Mouse (Mus musculus) MEL (cell line): ENCODE data around the gene Syt2. TPM values are rescaled to one million over a fixed set of nuclear protein-coding genes. Genes with fewer than 3 reads are reported as not detected.

ENCODE experiments used
- DNase-seq: peaks from one replicate; pipeline ENCODE4 v3.0.0; 2011; ENCODE audit warnings: low read depth, low spot score
- H3K27ac ChIP-seq: 2 replicates; pipeline ENCODE4 v1.5.1; 2012; ENCODE audit warnings: low read depth, mild to moderate bottlenecking, control low read depth, low read length, moderate library complexity; ENCODE audit not compliant: control insufficient read depth
- H3K27me3 ChIP-seq, 2 experiments: fragments of 150-350 bp in 1 of 2; sonication (generic) in 1 of 2; 2 replicates each; pipeline ENCODE4 v1.6.1; 2012; ENCODE audit warnings: low read length in 2 of 2, mild to moderate bottlenecking in 2 of 2, improper control_type of control experiment in 1 of 2, moderate library complexity in 1 of 2; ENCODE audit not compliant: insufficient read depth in 2 of 2, control insufficient read depth in 1 of 2
- H3K36me3 ChIP-seq, 2 experiments: 2 replicates each; pipeline ENCODE4 v1.6.1; 2012 to 2014; ENCODE audit warnings: low read length in 2 of 2, improper control_type of control experiment in 1 of 2, inconsistent platforms in 1 of 2, mild to moderate bottlenecking in 1 of 2; ENCODE audit not compliant: insufficient read depth in 2 of 2, control insufficient read depth in 1 of 2
- H3K4me1 ChIP-seq, 2 experiments: fragments of 150-350 bp in 1 of 2; sonication (generic) in 1 of 2; 2 replicates each; pipeline ENCODE4 v1.6.1; 2012; ENCODE audit warnings: low read length in 2 of 2, improper control_type of control experiment in 1 of 2, mild to moderate bottlenecking in 1 of 2; ENCODE audit not compliant: insufficient read depth in 2 of 2, control insufficient read depth in 1 of 2
- H3K4me3 ChIP-seq, 2 experiments: fragments of 150-350 bp in 1 of 2; sonication (generic) in 1 of 2; 2 replicates each; pipeline ENCODE4 v1.5.1; 2012; ENCODE audit warnings: low read depth in 2 of 2, low read length in 2 of 2, mild to moderate bottlenecking in 2 of 2, moderate library complexity in 2 of 2, control low read depth in 1 of 2, improper control_type of control experiment in 1 of 2; ENCODE audit not compliant: control insufficient read depth in 1 of 2, insufficient read depth in 1 of 2
- H3K79me2 ChIP-seq: 2 replicates; pipeline ENCODE4 v1.6.1; 2012; ENCODE audit warnings: mild to moderate bottlenecking, low read length, moderate library complexity; ENCODE audit not compliant: control insufficient read depth, poor library complexity, insufficient read depth
- H3K9ac ChIP-seq: 2 replicates; pipeline ENCODE4 v1.6.1; 2012; ENCODE audit warnings: low read depth, mild to moderate bottlenecking, control low read depth, low read length, moderate library complexity; ENCODE audit not compliant: control insufficient read depth, poor library complexity, severe bottlenecking
- H3K9me3 ChIP-seq: fragments of 150-350 bp; sonication (generic); replicated peaks from 2 replicates; pipeline ENCODE4 v1.6.1; 2012; ENCODE audit warnings: mild to moderate bottlenecking, low read length, improper control_type of control experiment, moderate library complexity; ENCODE audit not compliant: insufficient read depth
- CHD2 ChIP-seq: IDR thresholded peaks from 2 replicates; pipeline ENCODE4 v1.6.1; 2011; ENCODE audit warnings: low read length, improper control_type of control experiment
- CTCF ChIP-seq, 3 experiments: IDR thresholded peaks in 2 of 3; conservative IDR thresholded peaks in 1 of 3; 2 replicates each; pipeline ENCODE4 v1.5.1; 2011 to 2012; ENCODE audit warnings: low read length in 3 of 3, low read depth in 2 of 3, mild to moderate bottlenecking in 2 of 3, improper control_type of control experiment in 1 of 3, inconsistent platforms in 1 of 3, mixed read lengths in 1 of 3, moderate library complexity in 1 of 3; ENCODE audit not compliant: control insufficient read depth in 1 of 3, insufficient read depth in 1 of 3, poor library complexity in 1 of 3, severe bottlenecking in 1 of 3
- E2F4 ChIP-seq: IDR thresholded peaks from 2 replicates; pipeline ENCODE4 v1.6.1; 2011; ENCODE audit warnings: low read depth, low read length, improper control_type of control experiment, borderline replicate concordance
- ELF1 ChIP-seq: IDR thresholded peaks from 2 replicates; pipeline ENCODE4 v1.6.1; 2014; ENCODE audit warnings: low read depth, mild to moderate bottlenecking, inconsistent platforms, low read length, improper control_type of control experiment, moderate library complexity
- EP300 ChIP-seq, 2 experiments: IDR thresholded peaks; 2 replicates each; pipeline ENCODE4 v1.6.1; 2011; ENCODE audit warnings: improper control_type of control experiment in 2 of 2, low read length in 2 of 2, low read depth in 1 of 2, mild to moderate bottlenecking in 1 of 2
- GABPA ChIP-seq: IDR thresholded peaks from 2 replicates; pipeline ENCODE4 v1.6.1; 2012; ENCODE audit warnings: low read depth, mild to moderate bottlenecking, inconsistent platforms, low read length, improper control_type of control experiment, moderate library complexity
- JUND ChIP-seq: IDR thresholded peaks from 2 replicates; pipeline ENCODE4 v1.6.1; 2011; ENCODE audit warnings: low read depth, mild to moderate bottlenecking, improper control_type of control experiment, low read length
- MAFK ChIP-seq: IDR thresholded peaks from 2 replicates; pipeline ENCODE4 v1.6.1; 2011; ENCODE audit warnings: low read depth, mild to moderate bottlenecking, low read length, improper control_type of control experiment, borderline replicate concordance
- MEF2A ChIP-seq: IDR thresholded peaks from 2 replicates; pipeline ENCODE4 v1.6.1; 2014; ENCODE audit warnings: low read depth, mild to moderate bottlenecking, inconsistent platforms, low read length, improper control_type of control experiment; ENCODE audit not compliant: poor library complexity, insufficient replicate concordance, severe bottlenecking; ENCODE audit errors: extremely low read depth
- MYB ChIP-seq: IDR thresholded peaks from 2 replicates; pipeline ENCODE4 v1.6.1; 2011; ENCODE audit warnings: mild to moderate bottlenecking, low read depth, low read length, improper control_type of control experiment
- MYC ChIP-seq: IDR thresholded peaks from 2 replicates; pipeline ENCODE4 v1.6.1; 2011; ENCODE audit warnings: low read depth, mild to moderate bottlenecking, low read length, improper control_type of control experiment, moderate library complexity
- NELFE ChIP-seq: IDR thresholded peaks from 2 replicates; pipeline ENCODE4 v1.6.1; 2011; ENCODE audit warnings: low read depth, low read length, improper control_type of control experiment
- NRF1 ChIP-seq: IDR thresholded peaks from 2 replicates; pipeline ENCODE4 v1.6.1; 2014; ENCODE audit warnings: low read depth, mild to moderate bottlenecking, inconsistent platforms, low read length, improper control_type of control experiment, moderate library complexity; ENCODE audit not compliant: poor library complexity, insufficient read depth, severe bottlenecking
- POLR2A ChIP-seq, 2 experiments: IDR thresholded peaks; 2 replicates each; pipeline ENCODE4 v1.6.1; 2011 to 2012; ENCODE audit warnings: low read length in 2 of 2, mild to moderate bottlenecking in 2 of 2, control low read depth in 1 of 2, improper control_type of control experiment in 1 of 2, low read depth in 1 of 2, moderate library complexity in 1 of 2; ENCODE audit not compliant: control insufficient read depth in 1 of 2, insufficient read depth in 1 of 2, poor library complexity in 1 of 2
- POLR2AphosphoS2 ChIP-seq: IDR thresholded peaks from 2 replicates; pipeline ENCODE4 v1.6.1; 2011; ENCODE audit warnings: low read length, improper control_type of control experiment
- RAD21 ChIP-seq: IDR thresholded peaks from 2 replicates; pipeline ENCODE4 v1.6.1; 2011; ENCODE audit warnings: mild to moderate bottlenecking, low read depth, low read length, improper control_type of control experiment
- SMC3 ChIP-seq: IDR thresholded peaks from 2 replicates; pipeline ENCODE4 v1.6.1; 2011; ENCODE audit warnings: low read depth, low read length, improper control_type of control experiment
- TBP ChIP-seq: IDR thresholded peaks from 2 replicates; pipeline ENCODE4 v1.8.0; 2011; ENCODE audit warnings: low read depth, low read length, improper control_type of control experiment
- TCF12 ChIP-seq: IDR thresholded peaks from 2 replicates; pipeline ENCODE4 v1.6.1; 2014; ENCODE audit warnings: low read depth, mild to moderate bottlenecking, inconsistent platforms, low read length, improper control_type of control experiment, moderate library complexity
- UBTF ChIP-seq: IDR thresholded peaks from 2 replicates; pipeline ENCODE4 v1.6.1; 2012; ENCODE audit warnings: low read depth, mild to moderate bottlenecking, inconsistent platforms, low read length, improper control_type of control experiment, moderate library complexity, borderline replicate concordance; ENCODE audit not compliant: insufficient read depth
- USF1 ChIP-seq: IDR thresholded peaks from 2 replicates; pipeline ENCODE4 v1.6.1; 2014; ENCODE audit warnings: low read depth, mild to moderate bottlenecking, inconsistent platforms, low read length, improper control_type of control experiment, moderate library complexity
- USF2 ChIP-seq, 2 experiments: IDR thresholded peaks; 2 replicates each; pipeline ENCODE4 v1.6.1; 2011 to 2012; ENCODE audit warnings: improper control_type of control experiment in 2 of 2, low read length in 2 of 2, borderline replicate concordance in 1 of 2, inconsistent platforms in 1 of 2, low read depth in 1 of 2, mild to moderate bottlenecking in 1 of 2; ENCODE audit not compliant: insufficient read depth in 1 of 2
- ZC3H11A ChIP-seq: IDR thresholded peaks from 2 replicates; pipeline ENCODE4 v1.6.1; 2012; ENCODE audit warnings: low read depth, mild to moderate bottlenecking, inconsistent platforms, low read length, improper control_type of control experiment
- ZKSCAN1 ChIP-seq: IDR thresholded peaks from 2 replicates; pipeline ENCODE4 v1.6.1; 2012; ENCODE audit warnings: low read depth, mild to moderate bottlenecking, inconsistent platforms, low read length, improper control_type of control experiment, moderate library complexity
- ZMIZ1 ChIP-seq: IDR thresholded peaks from 2 replicates; pipeline ENCODE4 v1.6.1; 2012; ENCODE audit warnings: low read depth, mild to moderate bottlenecking, inconsistent platforms, low read length, improper control_type of control experiment, moderate library complexity
- ZNF384 ChIP-seq: IDR thresholded peaks from 2 replicates; pipeline ENCODE4 v1.6.1; 2012; ENCODE audit warnings: low read depth, mild to moderate bottlenecking, inconsistent platforms, low read length, improper control_type of control experiment
- polyA plus RNA-seq, 2 experiments: library from polyadenylated mRNA; stranded (reverse) in 1 of 2; unstranded in 1 of 2; fragments of >175 nt in 1 of 2; fragments of >200 nt in 1 of 2; gene quantifications; 2 replicates each; pipeline versions ENCODE4 v1.2.1 to v1.2.4; 2012; ENCODE audit warnings: low replicate concordance in 2 of 2, low read depth in 1 of 2; ENCODE audit not compliant: insufficient read length in 2 of 2, insufficient read depth in 1 of 2, missing spikeins in 1 of 2
- total RNA-seq: library from RNA; depleted of rRNA; stranded (reverse); fragments of 300-350 nt; gene quantifications from 2 replicates; pipeline ENCODE4 v1.2.3, GENCODE M21; 2012

The Syt2 gene
- total and polyA plus RNA-seq, 3 experiments: 0.31 TPM; not detected in 2

DNA sequence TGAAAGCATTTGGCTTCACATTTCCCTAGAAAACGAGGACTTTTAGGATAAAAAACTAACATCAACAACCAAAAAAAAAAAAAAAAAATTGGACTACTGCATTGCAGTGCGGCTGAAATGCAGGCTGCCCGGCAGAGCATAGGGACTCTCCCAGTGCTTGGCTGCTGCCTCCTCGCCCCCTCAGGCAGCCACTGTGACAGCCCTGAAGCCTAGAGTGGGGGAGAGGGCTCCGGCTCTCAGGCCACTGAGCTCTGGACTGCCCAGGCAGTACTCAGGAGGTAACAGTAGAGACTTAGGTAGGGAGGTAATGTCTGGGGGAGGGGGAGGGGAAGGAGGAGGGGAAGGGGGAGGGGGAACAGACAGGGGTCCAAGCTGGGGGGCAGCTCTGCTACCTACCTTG is 54.2 kb downstream of the Syt2 start:
- no peak overlapping the region for H3K4me3 ChIP-seq

DNA sequence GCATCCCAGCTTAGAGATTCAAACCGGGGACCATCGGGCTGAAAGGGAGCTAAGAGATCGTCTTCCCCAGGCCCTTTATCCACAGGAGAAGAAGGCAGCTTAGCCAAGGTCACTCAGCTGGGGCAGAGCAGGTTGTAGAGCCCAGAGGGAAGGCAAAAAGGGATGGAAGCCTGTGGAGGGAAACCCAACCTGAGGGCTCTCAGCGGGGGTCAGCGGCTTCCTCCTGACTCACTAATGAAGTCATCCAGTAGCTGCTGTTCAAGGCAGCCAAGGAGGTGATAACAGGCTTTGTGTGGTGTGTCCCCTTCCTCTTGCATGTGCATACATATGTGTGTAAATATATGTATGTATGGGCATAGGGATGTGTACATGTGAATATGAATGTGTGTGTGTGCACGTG is 54.7 kb downstream of the Syt2 start:
- H3K4me3 ChIP-seq: no peak overlapping the region
- peaks cover 2 to 10% of the 10 kb centered on the region in 2 experiments for H3K27me3 ChIP-seq
- no peak overlapping the region for H3K27ac ChIP-seq
- DNase-seq: peak; percentile 15
- H3K4me1 ChIP-seq: no peaks in the 10 kb centered on the region
- no peaks in the 10 kb centered on the region for H3K36me3 ChIP-seq
- H3K9ac ChIP-seq: no peak overlapping the region
- H3K9me3 ChIP-seq: no peaks in the 10 kb centered on the region
- H3K79me2 ChIP-seq: no peaks in the 10 kb centered on the region
- no peak for TF ChIP-seq CTCF (IDR thresholded peaks at IDR 0.05 in 2 of 3, conservative IDR thresholded peaks at IDR 0.05 in 1 of 3; ENCODE audit: control insufficient read depth in 1 of 3, insufficient read depth in 1 of 3, low read depth in 2 of 3, low read length in 3 of 3, poor library complexity in 1 of 3, severe bottlenecking in 1 of 3)
- no peak for TF ChIP-seq SMC3
- no peak for TF ChIP-seq ZKSCAN1
- no peak for TF ChIP-seq EP300 (IDR thresholded peaks at IDR 0.05; ENCODE audit: low read depth in 1 of 2, low read length in 2 of 2)
- no peak for TF ChIP-seq POLR2A (IDR thresholded peaks at IDR 0.05; ENCODE audit: control insufficient read depth in 1 of 2, insufficient read depth in 1 of 2, low read depth in 1 of 2, low read length in 2 of 2, poor library complexity in 1 of 2)
- TF ChIP-seq ZMIZ1: no peak
- TF ChIP-seq NELFE: no peak
- TF ChIP-seq E2F4: no peak
- TF ChIP-seq MAFK: no peak
- TF ChIP-seq RAD21: no peak
- no peak for TF ChIP-seq MYC
- no peak for TF ChIP-seq ELF1
- TF ChIP-seq POLR2AphosphoS2: no peak
- no peak for TF ChIP-seq ZC3H11A
- no peak for TF ChIP-seq TBP
- TF ChIP-seq MEF2A: no peak
- no peak for TF ChIP-seq GABPA
- TF ChIP-seq UBTF: no peak
- TF ChIP-seq CHD2: no peak

More for the DNA sequence above, 54.2 kb downstream of the Syt2 start:
- H3K9ac ChIP-seq: no peak overlapping the region
- TF ChIP-seq SMC3 (no peak), EP300 (IDR thresholded peaks at IDR 0.05; ENCODE audit: low read depth in 1 of 2, low read length in 2 of 2) (no peak), USF2 (IDR thresholded peaks at IDR 0.05; ENCODE audit: borderline replicate concordance in 1 of 2, insufficient read depth in 1 of 2, low read depth in 1 of 2, low read length in 2 of 2) (no peak), MYB (no peak), TCF12 (no peak), USF1 (no peak), ZNF384 (no peak), JUND (no peak), UBTF (no peak), NRF1 (no peak), ZMIZ1 (no peak), RAD21 (no peak)
- TF ChIP-seq, all 39 proteins: peak for 0
- Histone ChIP-seq H3K27me3 (peaks cover 3 to 11% of the 10 kb centered on the region in 2 experiments), H3K79me2 (no peaks in the 10 kb centered on the region), H3K4me1 (no peaks in the 10 kb centered on the region), H3K36me3 (no peaks in the 10 kb centered on the region), H3K27ac (no peak overlapping the region), H3K9me3 (no peaks in the 10 kb centered on the region)
- DNase-seq: no peak
